Mouse (Mus musculus) retina, adult 2 months (tissue): ENCODE measurements around the gene Klf12.
A peak's percentile ranks its signal among the peaks of the same experiment; 100 is the strongest.

Experiments used
- DNase-seq: peaks from one replicate; pipeline ENCODE4 v3.0.0-alpha.2; 2012; ENCODE audit warnings: low read depth, low spot score

The Klf12 gene

GRCm38 (mm10) chr14:100134304-100134703 lies 150.2 kb downstream of the Klf12 start:
- DNase-seq, result no peak

GRCm38 (mm10) chr14:100132479-100132878 lies 152.0 kb downstream of the Klf12 start:
- DNase-seq, result no peak

- DNase-seq, result no peak
Observed at GRCm38 (mm10) chr14:100126126-100126525, 158.4 kb downstream of the Klf12 start.

- no peak for DNase-seq
Observed at GRCm38 (mm10) chr14:100121075-100121474, 163.4 kb downstream of the Klf12 start.

GRCm38 (mm10) chr14:100119866-100120265 lies 164.6 kb downstream of the Klf12 start:
- DNase-seq, result no peak

GRCm38 (mm10) chr14:100113419-100113818 lies 171.1 kb downstream of the Klf12 start:
- DNase-seq, result no peak

- DNase-seq, result no peak
Observed at GRCm38 (mm10) chr14:100111735-100112134, 172.7 kb downstream of the Klf12 start.

- no peak for DNase-seq
Observed at GRCm38 (mm10) chr14:100109563-100109962, 174.9 kb downstream of the Klf12 start.

GRCm38 (mm10) chr14:100105570-100105969 lies 178.9 kb downstream of the Klf12 start:
- DNase-seq, result peak; percentile 46

- DNase-seq, result no peak
Observed at GRCm38 (mm10) chr14:100104818-100105217, 179.7 kb downstream of the Klf12 start.

- no peak for DNase-seq
Observed at GRCm38 (mm10) chr14:100103818-100104217, 180.7 kb downstream of the Klf12 start.

- no peak for DNase-seq
Observed at GRCm38 (mm10) chr14:100097208-100098189, 187.0 kb downstream of the Klf12 start.

- DNase-seq, result no peak
Observed at GRCm38 (mm10) chr14:100095730-100096129, 188.7 kb downstream of the Klf12 start.

- DNase-seq, result no peak
Observed at GRCm38 (mm10) chr14:100090517-100090916, 194.0 kb downstream of the Klf12 start.

- DNase-seq, result no peak
Observed at GRCm38 (mm10) chr14:100079620-100080019, 204.9 kb downstream of the Klf12 start.

- no peak for DNase-seq
Observed at GRCm38 (mm10) chr14:100072431-100073195, 211.9 kb downstream of the Klf12 start.

GRCm38 (mm10) chr14:100069543-100070090 lies 214.9 kb downstream of the Klf12 start:
- DNase-seq, result no peak

- DNase-seq, result no peak
Observed at GRCm38 (mm10) chr14:100068715-100069114, 215.8 kb downstream of the Klf12 start.

GRCm38 (mm10) chr14:100062516-100062915 lies 222.0 kb downstream of the Klf12 start:
- no peak for DNase-seq

GRCm38 (mm10) chr14:100054150-100054549 lies 230.3 kb downstream of the Klf12 start:
- no peak for DNase-seq

GRCm38 (mm10) chr14:100053456-100053855 lies 231.0 kb downstream of the Klf12 start:
- no peak for DNase-seq

- DNase-seq, result no peak
Observed at GRCm38 (mm10) chr14:100052876-100053275, 231.6 kb downstream of the Klf12 start.
